Mouse (Mus musculus) stomach, postnatal 0 days (tissue): ENCODE data around the gene Dnase2a.

Source experiments
- CTCF ChIP-seq: IDR thresholded peaks from 2 replicates; pipeline ENCODE4 v1.5.1; 2016; ENCODE audit warnings: antibody characterized with exemption, low read depth, mild to moderate bottlenecking, moderate library complexity
- EP300 ChIP-seq: optimal IDR thresholded peaks from 2 replicates; pipeline ENCODE3; 2016; ENCODE audit warnings: antibody characterized with exemption

DNA sequence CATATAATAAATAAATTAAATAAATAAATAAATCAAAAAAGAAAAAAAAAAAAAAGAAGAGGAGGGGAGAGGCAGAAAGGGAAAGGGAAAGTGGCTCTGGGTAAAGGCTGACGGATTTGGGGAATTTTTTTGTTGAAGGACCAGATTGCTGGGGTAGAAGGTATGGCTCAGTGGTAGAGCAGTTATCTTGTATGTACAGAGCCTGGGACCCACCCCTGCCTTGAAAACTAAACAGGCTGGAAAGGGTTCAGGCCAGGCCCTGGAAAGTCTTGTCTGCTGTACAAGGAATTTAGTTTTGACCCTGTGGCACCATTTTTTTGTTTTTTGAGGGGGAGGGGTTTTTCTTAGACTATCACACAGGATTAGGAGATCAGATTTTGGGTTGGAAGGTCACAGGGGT lies 29.4 kb upstream of the Dnase2a start:
- TF ChIP-seq CTCF (no peak), EP300 (no peak)
